Mouse (Mus musculus) MEL (cell line): Measurements from ENCODE around the gene Dchs2.

Experiments used
- CHD2 ChIP-seq: IDR thresholded peaks from 2 replicates; pipeline ENCODE4 v1.6.1; 2011; ENCODE audit warnings: low read length, improper control_type of control experiment
- CTCF ChIP-seq, 3 experiments: IDR thresholded peaks in 2 of 3; conservative IDR thresholded peaks in 1 of 3; 2 replicates each; pipeline ENCODE4 v1.5.1; 2011 to 2012; ENCODE audit warnings: low read length in 3 of 3, low read depth in 2 of 3, mild to moderate bottlenecking in 2 of 3, improper control_type of control experiment in 1 of 3, inconsistent platforms in 1 of 3, mixed read lengths in 1 of 3, moderate library complexity in 1 of 3; ENCODE audit not compliant: control insufficient read depth in 1 of 3, insufficient read depth in 1 of 3, poor library complexity in 1 of 3, severe bottlenecking in 1 of 3
- EP300 ChIP-seq, 2 experiments: IDR thresholded peaks; 2 replicates each; pipeline ENCODE4 v1.6.1; 2011; ENCODE audit warnings: improper control_type of control experiment in 2 of 2, low read length in 2 of 2, low read depth in 1 of 2, mild to moderate bottlenecking in 1 of 2
- MAX ChIP-seq: IDR thresholded peaks from 2 replicates; pipeline ENCODE4 v1.6.1; 2011; ENCODE audit warnings: low read length, improper control_type of control experiment
- MEF2A ChIP-seq: IDR thresholded peaks from 2 replicates; pipeline ENCODE4 v1.6.1; 2014; ENCODE audit warnings: low read depth, mild to moderate bottlenecking, inconsistent platforms, low read length, improper control_type of control experiment; ENCODE audit not compliant: poor library complexity, insufficient replicate concordance, severe bottlenecking; ENCODE audit errors: extremely low read depth
- MXI1 ChIP-seq: IDR thresholded peaks from 2 replicates; pipeline ENCODE4 v1.6.1; 2011; ENCODE audit warnings: mild to moderate bottlenecking, low read depth, low read length, improper control_type of control experiment
- POLR2A ChIP-seq, 2 experiments: IDR thresholded peaks; 2 replicates each; pipeline ENCODE4 v1.6.1; 2011 to 2012; ENCODE audit warnings: low read length in 2 of 2, mild to moderate bottlenecking in 2 of 2, control low read depth in 1 of 2, improper control_type of control experiment in 1 of 2, low read depth in 1 of 2, moderate library complexity in 1 of 2; ENCODE audit not compliant: control insufficient read depth in 1 of 2, insufficient read depth in 1 of 2, poor library complexity in 1 of 2
- POLR2AphosphoS5 ChIP-seq: IDR thresholded peaks from 2 replicates; pipeline ENCODE4 v1.6.1; 2012; ENCODE audit warnings: low read depth, borderline replicate concordance, mild to moderate bottlenecking, inconsistent platforms, low read length, moderate library complexity, mixed read lengths
- TAL1 ChIP-seq: IDR thresholded peaks from 2 replicates; pipeline ENCODE4 v1.6.1; 2012; ENCODE audit warnings: mild to moderate bottlenecking, inconsistent platforms, low read length, moderate library complexity, mixed read lengths
- TBP ChIP-seq: IDR thresholded peaks from 2 replicates; pipeline ENCODE4 v1.8.0; 2011; ENCODE audit warnings: low read depth, low read length, improper control_type of control experiment
- USF1 ChIP-seq: IDR thresholded peaks from 2 replicates; pipeline ENCODE4 v1.6.1; 2014; ENCODE audit warnings: low read depth, mild to moderate bottlenecking, inconsistent platforms, low read length, improper control_type of control experiment, moderate library complexity
- USF2 ChIP-seq, 2 experiments: IDR thresholded peaks; 2 replicates each; pipeline ENCODE4 v1.6.1; 2011 to 2012; ENCODE audit warnings: improper control_type of control experiment in 2 of 2, low read length in 2 of 2, borderline replicate concordance in 1 of 2, inconsistent platforms in 1 of 2, low read depth in 1 of 2, mild to moderate bottlenecking in 1 of 2; ENCODE audit not compliant: insufficient read depth in 1 of 2
- ZMIZ1 ChIP-seq: IDR thresholded peaks from 2 replicates; pipeline ENCODE4 v1.6.1; 2012; ENCODE audit warnings: low read depth, mild to moderate bottlenecking, inconsistent platforms, low read length, improper control_type of control experiment, moderate library complexity

- no peak for TF ChIP-seq TAL1
- no peak for TF ChIP-seq CTCF (IDR thresholded peaks at IDR 0.05 in 2 of 3, conservative IDR thresholded peaks at IDR 0.05 in 1 of 3; ENCODE audit: control insufficient read depth in 1 of 3, insufficient read depth in 1 of 3, low read depth in 2 of 3, low read length in 3 of 3, poor library complexity in 1 of 3, severe bottlenecking in 1 of 3)
- no peak for TF ChIP-seq POLR2AphosphoS5
- TF ChIP-seq POLR2A (IDR thresholded peaks at IDR 0.05; ENCODE audit: control insufficient read depth in 1 of 2, insufficient read depth in 1 of 2, low read depth in 1 of 2, low read length in 2 of 2, poor library complexity in 1 of 2), result no peak
- TF ChIP-seq USF2 (IDR thresholded peaks at IDR 0.05; ENCODE audit: borderline replicate concordance in 1 of 2, insufficient read depth in 1 of 2, low read depth in 1 of 2, low read length in 2 of 2), result no peak
- TF ChIP-seq CHD2, result no peak
- TF ChIP-seq TBP, result no peak
- no peak for TF ChIP-seq EP300 (IDR thresholded peaks at IDR 0.05; ENCODE audit: low read depth in 1 of 2, low read length in 2 of 2)
- no peak for TF ChIP-seq ZMIZ1
- no peak for TF ChIP-seq MAX
- TF ChIP-seq MXI1, result no peak
- TF ChIP-seq MEF2A, result no peak
- no peak for TF ChIP-seq USF1
Measured at GRCm38 (mm10) chr3:83145610-83146009, 17.9 kb downstream of the Dchs2 start.
